Mouse (Mus musculus) testis, postnatal 10 days (tissue): ENCODE measurements around the gene C1galt1.
A peak's percentile ranks its signal among the peaks of the same experiment; 100 is the strongest.

Experiments
- DNase-seq: peaks from one replicate; pipeline ENCODE4 v3.0.0; 2021; ENCODE audit warnings: low spot score

The C1galt1 gene

GRCm38 (mm10) chr6:7859161-7859560 lies 14.5 kb downstream of the C1galt1 start:
- no peak for DNase-seq

DNA sequence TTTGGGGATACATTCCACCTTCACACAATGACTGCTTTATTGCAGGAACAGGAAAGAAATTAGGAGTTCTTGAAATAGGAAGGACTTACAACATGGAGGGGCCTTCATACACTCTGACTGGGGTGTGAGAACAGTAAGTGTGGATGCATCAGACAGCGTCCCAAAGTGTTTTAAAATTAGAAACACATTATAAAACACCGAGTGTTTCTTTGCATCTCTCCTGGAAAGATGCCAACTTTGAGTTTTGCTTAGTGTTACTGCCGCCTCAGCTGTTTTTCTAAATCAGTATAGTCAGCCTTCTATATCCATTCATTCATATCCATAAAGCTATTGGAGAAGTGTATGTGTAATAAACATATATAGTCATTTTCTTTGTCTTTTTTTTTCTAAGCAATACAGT lies 16.4 kb downstream of the C1galt1 start:
- no peak for DNase-seq

GRCm38 (mm10) chr6:7863354-7863753 lies 18.7 kb downstream of the C1galt1 start:
- DNase-seq: no peak

GRCm38 (mm10) chr6:7876836-7877235 lies 32.2 kb downstream of the C1galt1 start:
- no peak for DNase-seq

DNA sequence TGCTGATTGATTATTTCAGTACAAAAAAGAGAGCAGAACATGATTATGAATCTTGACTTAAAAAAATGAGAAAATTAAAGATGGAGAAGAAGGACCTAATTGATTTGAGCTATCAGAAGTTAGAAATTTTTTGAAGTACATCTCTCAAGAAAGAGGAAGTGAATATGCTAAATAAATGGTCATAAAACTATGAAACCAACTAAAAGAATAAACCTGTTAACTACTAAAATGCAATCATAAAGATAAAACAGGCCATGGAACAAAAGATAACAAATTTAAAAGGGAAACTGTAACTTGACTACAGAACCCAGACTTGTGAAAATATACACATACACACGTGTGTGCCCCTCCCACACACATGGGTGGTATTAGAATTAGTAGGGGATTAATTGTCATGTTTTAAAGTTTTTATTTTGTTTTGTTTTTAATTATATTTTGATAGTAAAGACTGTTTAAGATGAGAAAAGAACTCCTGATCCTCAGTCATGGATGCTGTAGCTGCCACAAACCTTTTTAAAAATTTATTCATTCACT lies 37.0 kb downstream of the C1galt1 start:
- no peak for DNase-seq

GRCm38 (mm10) chr6:7882520-7882919 lies 37.9 kb downstream of the C1galt1 start:
- DNase-seq: peak; percentile 47

DNA sequence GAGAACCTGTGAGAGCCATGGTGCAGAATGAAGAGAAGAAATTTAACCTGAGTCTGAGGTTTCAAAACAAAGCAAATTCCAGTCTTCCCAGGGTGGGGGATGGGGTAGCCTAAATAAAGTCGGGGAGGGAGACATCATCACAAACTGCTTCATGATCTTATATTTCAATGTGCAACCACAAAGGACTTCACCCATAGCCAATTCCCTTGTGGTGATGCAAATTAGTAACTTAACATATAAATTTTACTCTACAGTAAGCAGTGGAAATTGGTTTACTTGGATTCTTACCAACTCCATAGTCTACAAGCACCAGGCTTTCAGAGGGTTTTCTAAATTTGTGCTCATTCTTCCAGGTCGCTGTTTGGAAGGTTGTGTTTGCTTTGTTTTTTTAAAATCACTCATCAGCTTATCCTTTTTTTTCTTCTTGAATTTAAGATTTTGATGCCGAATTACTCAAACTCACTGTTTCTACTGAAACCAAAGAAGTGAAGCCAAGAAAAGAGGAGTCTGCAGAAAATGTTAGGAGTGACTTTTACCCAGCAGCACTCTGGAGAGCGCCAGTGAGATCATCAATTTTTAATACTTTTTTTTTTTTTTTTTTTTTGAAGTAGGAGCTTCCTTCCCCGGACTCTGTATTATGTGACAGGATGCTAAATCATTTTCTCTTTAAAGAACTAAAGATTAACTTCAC lies 41.5 kb downstream of the C1galt1 start:
- DNase-seq: no peak

DNA sequence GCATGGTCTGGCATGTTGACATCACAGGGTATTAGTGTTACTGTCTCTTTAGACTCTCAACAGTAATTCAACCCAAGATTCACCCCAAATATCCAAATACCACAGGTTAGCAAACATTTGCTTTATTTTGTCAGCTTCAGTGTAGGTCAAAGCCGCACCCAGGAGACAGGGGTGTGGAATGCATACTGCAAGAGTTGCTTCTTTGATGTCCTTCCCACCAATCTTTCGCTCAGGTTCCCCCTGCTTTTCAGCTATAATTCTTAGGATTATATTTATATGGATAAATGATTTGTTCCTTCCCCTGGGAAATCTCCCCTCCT lies 42.0 kb downstream of the C1galt1 start:
- no peak for DNase-seq

DNA sequence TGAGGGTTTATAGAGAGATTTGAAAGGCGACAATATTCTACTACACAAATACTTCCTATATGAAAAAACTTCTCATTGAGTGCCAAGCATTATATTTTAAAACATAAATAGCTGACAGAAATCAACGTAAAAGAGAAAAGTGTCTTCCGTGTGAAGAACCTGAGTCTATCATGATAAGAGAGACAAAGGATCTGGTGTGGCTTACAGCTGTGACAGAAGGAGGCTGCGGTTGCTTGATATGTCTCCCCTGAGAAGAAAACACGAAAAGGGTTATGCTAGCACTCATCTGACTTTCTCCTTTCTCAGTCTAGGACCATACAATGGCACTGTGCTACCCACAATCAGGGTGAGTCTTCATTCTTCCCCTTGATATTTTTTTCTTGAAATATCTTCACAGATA lies 51.7 kb downstream of the C1galt1 start:
- no peak for DNase-seq

DNA sequence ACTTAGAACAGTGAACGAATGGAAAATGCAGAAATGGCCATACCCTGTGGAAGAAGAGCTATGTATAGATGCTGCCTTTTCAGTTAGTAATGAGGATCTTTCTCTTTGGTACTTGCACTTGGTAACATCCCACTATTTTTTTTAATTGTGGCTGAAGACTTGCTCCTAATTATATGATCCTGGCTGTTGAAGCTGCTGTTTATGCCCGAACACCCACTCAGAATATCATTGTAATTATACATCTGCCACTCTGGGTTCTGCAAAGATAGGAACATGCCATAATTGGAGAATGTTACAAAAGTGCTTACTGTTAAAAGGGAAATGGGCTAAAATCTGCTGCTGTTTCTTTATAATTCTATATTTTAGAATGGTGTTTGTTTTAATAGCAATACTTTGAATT lies 67.4 kb downstream of the C1galt1 start:
- DNase-seq: no peak
